Mouse (Mus musculus) frontal cortex, postnatal 10 days (tissue): ENCODE measurements at regions not wholly inside any gene's neighbourhood (a gene's known extent, or its start where the extent isn't known, plus 50 kb on each side); places are given as distances from the start of the nearest gene placed in this dataset.

Experiments used
- DNase-seq, 2 experiments: peaks; one replicate each; pipeline ENCODE4 v3.0.0; 2022; ENCODE audit warnings: low spot score in 2 of 2, mixed read lengths in 1 of 2

GRCm38 (mm10) chr14:95241946-95242345, 639.1 kb upstream of the 4921530L21Rik start:
- DNase-seq, result no peak

GRCm38 (mm10) chr14:95248859-95249258, 632.2 kb upstream of the 4921530L21Rik start:
- DNase-seq, result no peak

- DNase-seq, result no peak
Observed at GRCm38 (mm10) chr14:95256110-95256509, 624.9 kb upstream of the 4921530L21Rik start.

GRCm38 (mm10) chr14:95281431-95281830, 599.6 kb upstream of the 4921530L21Rik start:
- DNase-seq, result no peak

GRCm38 (mm10) chr14:95282016-95282415, 599.0 kb upstream of the 4921530L21Rik start:
- DNase-seq, result no peak

- DNase-seq, result no peak
Observed at GRCm38 (mm10) chr14:95314134-95314924, 566.7 kb upstream of the 4921530L21Rik start.

- DNase-seq, result peak; percentile 47 to 52
Observed at GRCm38 (mm10) chr14:95356968-95357367, 524.1 kb upstream of the 4921530L21Rik start.
